Mouse (Mus musculus) adrenal gland, postnatal 25 days (tissue): Measurements from ENCODE around the gene Lce1f. TPM values are rescaled to one million over a fixed set of nuclear protein-coding genes. Genes with fewer than 3 reads are reported as not detected.

ENCODE experiments used
- DNase-seq: peaks from one replicate; pipeline ENCODE4 v3.0.0; 2021; ENCODE audit warnings: mixed read lengths
- long read RNA-seq: library from polyadenylated mRNA; stranded (forward); transcript quantifications from one replicate; pipeline ENCODE4 v2.0.0, GENCODE M21; 2021
- total RNA-seq: library from RNA; stranded (reverse); gene quantifications from 2 replicates; pipeline ENCODE4 v1.2.3, GENCODE M21; 2021

Lce1f gene
- not detected in 2 replicates for total RNA-seq
- long read RNA-seq, result 0 reads

DNA sequence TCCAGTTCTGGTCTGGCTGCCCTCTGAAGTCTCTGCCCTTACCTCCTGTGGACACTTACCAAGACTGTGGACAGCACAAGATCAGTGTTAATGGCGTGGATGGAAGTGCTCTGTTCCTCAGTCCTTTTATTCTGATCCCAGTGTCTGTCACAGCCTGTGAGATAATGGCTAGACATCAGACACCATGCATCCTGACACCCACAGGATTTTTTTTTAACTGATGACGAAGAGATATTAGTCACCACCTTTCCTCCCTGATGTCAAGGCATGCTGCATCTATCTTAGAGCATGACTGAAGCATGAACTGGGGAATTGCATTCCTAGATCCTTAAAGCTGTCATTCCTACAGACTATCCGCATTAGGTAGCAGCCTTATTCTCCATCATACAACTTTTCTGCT lies at the start of gene Lce1f:
TSS of gene Lce1f (minus strand) at position 101 of the 400 bp plus-strand sequence.
- DNase-seq, result no peak

DNA sequence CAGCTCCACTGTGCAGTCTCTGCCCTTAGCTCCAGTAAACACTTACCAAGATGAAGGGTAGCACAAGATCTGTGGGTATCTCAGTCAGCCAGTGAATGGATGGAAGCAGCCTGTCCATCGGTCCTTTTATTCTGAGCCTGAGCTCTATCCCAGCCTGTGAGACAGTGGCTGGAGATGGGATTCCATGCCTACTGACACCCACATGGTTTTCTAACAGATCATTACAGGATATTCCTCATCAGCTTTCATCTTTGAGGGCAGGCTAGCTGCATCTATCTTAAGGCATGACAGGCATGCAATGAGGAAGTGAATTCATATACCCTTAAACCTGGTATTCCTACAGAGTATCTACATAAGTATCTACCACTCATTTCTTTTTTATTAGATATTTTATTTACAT lies 44.8 kb upstream of the Lce1f start, which contains the start of gene Lce1h:
TSS of gene Lce1h (minus strand) at position 101 of the 400 bp plus-strand sequence.
- no peak for DNase-seq

DNA sequence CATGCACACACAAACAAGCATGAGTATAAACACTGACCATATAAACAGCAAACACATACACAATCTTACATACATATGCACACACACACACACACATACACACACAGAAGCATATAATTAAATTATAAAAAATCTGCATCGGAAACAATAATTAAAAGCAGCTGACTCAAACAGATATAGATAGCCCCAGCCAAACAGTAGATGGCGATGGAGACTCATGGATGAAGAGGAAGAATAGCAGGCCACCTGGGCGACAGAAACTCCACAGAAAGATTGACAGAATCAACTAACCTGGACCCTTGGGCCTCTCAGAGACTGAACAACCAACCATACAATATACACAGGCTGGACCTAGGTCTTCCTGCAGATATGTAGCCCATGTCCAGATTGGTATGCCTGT lies 33.0 kb upstream of the Lce1f start:
- DNase-seq, result no peak

DNA sequence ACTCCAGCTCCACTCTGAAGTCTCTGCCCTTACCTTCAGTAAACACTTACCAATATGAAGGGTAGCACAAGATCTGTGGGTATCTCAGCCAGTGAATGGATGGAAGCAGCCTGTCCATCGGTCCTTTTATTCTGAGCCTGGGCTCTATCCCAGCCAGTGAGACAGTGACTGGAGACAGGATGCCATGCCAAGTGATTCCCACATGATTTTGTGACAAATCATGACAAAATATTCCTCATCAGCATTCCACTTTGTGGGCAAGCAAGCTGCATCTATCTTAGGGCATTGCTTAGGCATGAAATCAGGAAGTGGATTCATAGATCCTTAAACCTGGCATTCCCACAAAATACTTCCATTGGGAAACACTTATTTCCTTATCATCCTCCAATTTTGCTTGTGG lies 32.1 kb upstream of the Lce1f start, which contains the start of gene Lce1g:
TSS of gene Lce1g (minus strand) at position 101 of the 400 bp plus-strand sequence.
- DNase-seq, result no peak

DNA sequence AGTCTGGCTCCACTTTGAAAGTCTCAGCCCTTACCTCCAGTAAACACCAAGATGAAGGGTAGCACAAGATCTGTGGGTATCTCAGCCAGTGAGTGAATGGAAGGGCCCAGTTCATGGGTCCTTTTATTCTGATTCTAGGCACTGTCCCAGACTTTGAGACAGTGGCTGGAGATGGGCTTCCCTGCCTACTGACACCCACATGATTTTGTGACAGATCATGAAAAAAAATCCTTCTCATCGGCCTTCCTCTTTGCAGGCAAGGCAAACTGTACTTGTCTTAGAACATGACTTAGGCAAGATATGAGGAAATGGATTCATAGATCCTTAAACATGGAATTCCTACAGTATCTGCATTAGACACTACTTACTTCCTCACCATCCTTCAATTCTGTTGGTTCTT lies 18.8 kb upstream of the Lce1f start, which contains the start of gene Gm38119:
TSS of gene Gm38119 (minus strand) at position 101 of the 400 bp plus-strand sequence.
- DNase-seq, result no peak

DNA sequence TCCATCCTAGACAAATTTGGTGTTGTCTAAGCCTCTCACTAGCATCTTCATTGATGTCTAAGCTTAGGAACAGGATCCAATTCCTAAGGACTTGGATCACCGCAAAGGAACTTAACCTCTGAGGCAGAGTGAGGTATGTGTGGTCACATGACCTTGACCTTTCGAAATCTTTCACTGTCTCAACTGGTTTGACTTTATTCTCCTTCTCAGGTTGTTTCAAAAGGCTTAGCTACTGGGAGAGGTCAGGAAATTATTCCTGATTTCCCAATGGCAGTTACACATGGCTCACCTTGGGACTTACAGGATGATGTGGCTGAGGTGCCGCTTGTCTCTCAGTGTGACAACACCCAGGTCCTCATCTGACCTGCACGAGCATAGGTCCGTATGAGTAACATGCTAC lies 2.5 kb upstream of the Lce1f start:
- DNase-seq, result no peak

DNA sequence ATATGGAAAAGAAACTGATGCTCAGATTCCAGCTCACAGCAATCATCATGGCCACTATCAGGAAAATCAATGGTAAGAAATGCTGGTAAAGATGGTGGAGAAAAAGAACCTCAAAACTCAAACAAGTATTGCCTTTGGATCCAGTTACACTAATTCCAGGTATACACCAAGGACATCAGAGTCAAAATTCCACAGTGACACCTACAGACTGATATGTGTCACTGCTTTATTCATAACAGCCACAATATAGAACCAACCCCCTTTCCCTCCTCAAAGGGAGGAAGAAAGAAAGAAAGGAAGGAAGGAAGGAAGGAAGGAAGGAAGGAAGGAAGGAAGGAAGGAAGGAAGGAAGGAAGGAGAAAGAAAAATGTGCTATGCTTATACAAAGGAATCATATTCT lies 5.0 kb downstream of the Lce1f start:
- no peak for DNase-seq

DNA sequence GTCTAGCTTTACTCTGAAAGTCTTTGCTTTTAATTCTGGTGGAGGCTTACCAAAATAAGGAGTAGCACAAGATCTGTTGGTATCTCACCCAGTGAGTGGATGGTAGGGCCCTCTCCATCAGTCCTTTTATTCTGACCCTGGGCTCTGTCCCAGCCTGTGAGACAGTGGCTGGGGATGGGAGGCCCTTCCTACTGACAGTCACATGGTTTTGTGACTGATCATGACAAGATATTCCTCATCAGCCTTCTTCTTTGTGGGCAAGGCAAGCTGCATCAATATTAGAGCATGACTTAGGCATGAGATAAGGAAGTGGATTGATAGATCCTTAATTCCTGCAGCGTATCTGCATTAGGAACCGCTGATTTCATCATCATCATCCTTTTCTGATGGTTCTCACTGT lies 11.2 kb downstream of the Lce1f start, which contains the start of gene Lce1e:
TSS of gene Lce1e (minus strand) at position 101 of the 400 bp plus-strand sequence.
- no peak for DNase-seq

DNA sequence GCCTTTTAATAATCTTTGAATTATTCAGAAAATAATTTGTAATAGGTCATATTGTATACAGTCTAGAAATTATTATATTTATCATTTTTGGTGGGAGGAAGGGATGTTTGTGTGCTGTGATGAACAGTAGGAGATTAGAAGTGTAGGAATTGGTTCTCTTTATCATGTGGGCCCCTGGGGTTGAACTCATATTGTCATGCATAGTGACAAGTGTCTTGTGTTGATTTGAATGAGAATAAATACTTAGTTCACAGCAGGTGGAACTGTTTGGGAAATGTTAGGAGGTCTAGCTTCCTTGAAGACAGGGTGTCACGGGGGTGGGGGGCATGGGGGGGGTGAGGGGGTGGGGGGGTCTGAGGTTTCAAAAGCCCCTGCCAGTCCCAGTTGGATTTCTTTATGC lies 25.5 kb downstream of the Lce1f start:
- no peak for DNase-seq

DNA sequence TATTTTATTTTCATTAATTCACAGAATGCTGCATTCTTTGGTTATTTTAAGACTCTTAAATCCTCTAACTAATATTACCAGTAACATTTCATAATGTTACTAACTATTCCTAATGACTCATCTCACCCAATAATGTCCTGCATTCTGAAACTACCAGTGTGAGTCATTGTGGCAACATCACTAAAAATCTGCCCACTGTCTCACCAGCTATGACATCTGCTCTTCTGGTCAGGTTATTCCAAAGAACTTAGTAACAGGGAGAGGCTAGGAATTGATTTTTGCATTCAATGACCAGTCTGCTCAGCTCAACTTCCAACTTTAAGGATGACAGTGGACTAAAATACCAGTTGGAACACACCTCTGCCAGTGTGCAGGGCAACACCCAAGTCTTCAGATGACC lies 28.5 kb downstream of the Lce1f start:
- DNase-seq, result no peak

DNA sequence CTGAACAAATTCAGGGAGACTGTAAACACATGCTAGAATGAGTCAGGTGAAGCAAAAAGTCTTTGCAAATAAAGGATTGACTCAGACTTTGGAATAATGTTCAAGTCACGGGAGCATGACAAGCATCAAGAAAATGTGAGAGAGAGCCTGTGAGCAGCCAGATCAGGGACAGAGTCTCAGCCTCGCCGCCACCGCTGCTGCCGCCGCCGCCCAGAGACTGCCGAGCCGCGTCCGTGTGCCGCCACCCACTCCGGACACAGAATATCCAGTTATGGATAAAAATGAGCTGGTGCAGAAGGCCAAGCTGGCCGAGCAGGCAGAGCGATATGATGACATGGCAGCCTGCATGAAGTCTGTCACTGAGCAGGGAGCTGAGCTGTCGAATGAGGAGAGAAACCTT lies 31.0 kb downstream of the Lce1f start:
- peak; percentile 21 for DNase-seq

DNA sequence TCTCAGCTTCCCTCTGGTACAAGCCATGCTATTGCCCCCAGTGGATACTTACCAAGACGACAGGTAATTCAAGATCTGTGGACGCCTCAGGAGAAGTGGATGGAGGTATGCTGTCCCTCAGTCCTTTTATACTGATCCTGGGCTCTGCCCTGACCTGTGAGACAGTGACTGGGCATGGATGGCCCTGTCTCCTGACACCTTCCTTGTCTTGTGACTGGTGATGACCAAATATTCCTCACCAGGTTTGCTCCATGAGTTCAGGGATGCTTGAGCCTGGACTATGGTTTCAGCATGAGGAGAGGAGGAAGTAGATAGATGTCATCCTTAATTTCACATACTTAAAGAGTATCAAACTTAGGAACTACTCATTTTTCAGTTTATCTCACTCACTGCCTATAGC lies 33.0 kb downstream of the Lce1f start, which contains the start of gene Lce1d:
TSS of gene Lce1d (minus strand) at position 101 of the 400 bp plus-strand sequence.
- DNase-seq, result no peak

DNA sequence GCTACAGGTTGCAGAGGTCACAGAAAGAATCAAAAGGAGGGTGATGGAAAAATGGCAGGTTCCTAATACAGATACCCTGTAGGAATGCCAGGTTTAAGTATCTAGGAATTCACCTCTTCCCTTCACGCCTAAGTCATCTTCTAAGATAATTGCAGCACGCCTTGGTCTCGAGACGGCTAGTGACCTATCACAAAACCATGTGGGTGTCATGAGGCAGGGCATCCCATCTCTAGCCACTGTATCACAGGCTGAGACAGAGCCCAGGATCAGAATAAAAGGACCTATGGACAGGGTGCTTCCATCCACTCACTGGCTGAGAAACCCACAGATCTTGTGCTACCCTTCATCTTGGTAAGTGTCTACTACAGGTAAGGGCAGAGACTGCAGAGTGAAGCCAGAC lies 41.2 kb downstream of the Lce1f start, which contains the start of gene Lce1c:
TSS of gene Lce1c (plus strand) at position 301 of the 400 bp plus-strand sequence.
- DNase-seq, result no peak

DNA sequence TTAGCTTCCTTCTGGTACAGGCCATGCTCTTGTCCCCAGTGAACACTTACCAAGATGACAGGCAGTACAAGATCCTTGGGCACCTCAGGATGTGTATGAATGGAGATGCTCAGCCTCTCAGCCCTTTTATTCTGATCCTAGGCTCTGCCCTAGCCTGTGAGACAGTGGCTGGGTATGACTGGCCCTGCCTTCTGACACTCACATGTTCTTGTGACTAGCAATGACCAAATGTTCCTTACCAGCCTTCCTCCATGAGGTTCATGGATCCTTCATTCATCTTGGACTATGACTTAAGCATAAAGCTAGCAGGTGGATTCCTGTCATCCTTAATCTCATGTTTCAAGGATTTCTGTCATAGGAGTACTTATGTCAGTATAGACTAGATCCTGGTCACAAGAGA lies 49.9 kb downstream of the Lce1f start, which contains the start of gene Lce1a2:
TSS of gene Lce1a2 (minus strand) at position 101 of the 400 bp plus-strand sequence.
- DNase-seq, result no peak

Other genes with a start within 250 kb of the Lce1f start
- not detected in 2 replicates for gene Sprr1a, start 234.5 kb downstream of the Lce1f start, total RNA-seq
- gene Sprr4, start 219.9 kb downstream of the Lce1f start, total RNA-seq, result not detected in 2 replicates
- gene 2310046K23Rik, start 185.8 kb downstream of the Lce1f start, total RNA-seq, result not detected in 2 replicates
- not detected in 2 replicates for gene Ivl, start 146.6 kb downstream of the Lce1f start, total RNA-seq
- not detected in 2 replicates for gene Smcp, start 131.4 kb downstream of the Lce1f start, total RNA-seq
- not detected in 2 replicates for gene 2210017I01Rik, start 112.9 kb downstream of the Lce1f start, total RNA-seq
- not detected in 2 replicates for gene Lce6a, start 98.7 kb downstream of the Lce1f start, total RNA-seq
- gene Lce1a1, start 72.0 kb downstream of the Lce1f start, total RNA-seq, result not detected in 2 replicates
- gene Lce1b, start 63.4 kb downstream of the Lce1f start, total RNA-seq, result not detected in 2 replicates
- gene Lce1a2, start 50.0 kb downstream of the Lce1f start, total RNA-seq, result not detected in 2 replicates
- gene Lce1c, start 41.1 kb downstream of the Lce1f start, total RNA-seq, result not detected in 2 replicates
- not detected in 2 replicates for gene Lce1d, start 33.1 kb downstream of the Lce1f start, total RNA-seq
- gene Lce1e, start 11.3 kb downstream of the Lce1f start, total RNA-seq, result not detected in 2 replicates
- not detected in 2 replicates for gene Gm38119, start 18.7 kb upstream of the Lce1f start, total RNA-seq
- not detected in 2 replicates for gene Lce1g, start 32.0 kb upstream of the Lce1f start, total RNA-seq
- not detected in 2 replicates for gene Lce1h, start 44.7 kb upstream of the Lce1f start, total RNA-seq
- not detected in 2 replicates for gene Lce1i, start 58.5 kb upstream of the Lce1f start, total RNA-seq
- not detected in 2 replicates for gene Lce1j, start 70.2 kb upstream of the Lce1f start, total RNA-seq
- gene Lce1k, start 87.5 kb upstream of the Lce1f start, total RNA-seq, result not detected in 2 replicates
- gene Kprp, start 106.9 kb upstream of the Lce1f start, total RNA-seq, result not detected in 2 replicates
- gene Lce1l, start 130.9 kb upstream of the Lce1f start, total RNA-seq, result not detected in 2 replicates
- gene 2310050C09Rik, start 149.9 kb upstream of the Lce1f start, total RNA-seq, result not detected in 2 replicates
- gene Lce3a, start 205.9 kb upstream of the Lce1f start, total RNA-seq, result not detected in 2 replicates
- gene Lce3b, start 212.6 kb upstream of the Lce1f start, total RNA-seq, result not detected in 2 replicates
- gene Lce3c, start 224.1 kb upstream of the Lce1f start, total RNA-seq, result not detected in 2 replicates
- gene Lce3d, start 237.0 kb upstream of the Lce1f start, total RNA-seq, result not detected in 2 replicates
- not detected in 2 replicates for gene Lce3e, start 246.7 kb upstream of the Lce1f start, total RNA-seq